Mouse (Mus musculus) testis, postnatal 14 days (tissue): ENCODE data around the gene Acd.

Experiments used
- DNase-seq: peaks from one replicate; pipeline ENCODE4 v3.0.0; 2021; ENCODE audit warnings: low spot score

Gene Acd

DNA sequence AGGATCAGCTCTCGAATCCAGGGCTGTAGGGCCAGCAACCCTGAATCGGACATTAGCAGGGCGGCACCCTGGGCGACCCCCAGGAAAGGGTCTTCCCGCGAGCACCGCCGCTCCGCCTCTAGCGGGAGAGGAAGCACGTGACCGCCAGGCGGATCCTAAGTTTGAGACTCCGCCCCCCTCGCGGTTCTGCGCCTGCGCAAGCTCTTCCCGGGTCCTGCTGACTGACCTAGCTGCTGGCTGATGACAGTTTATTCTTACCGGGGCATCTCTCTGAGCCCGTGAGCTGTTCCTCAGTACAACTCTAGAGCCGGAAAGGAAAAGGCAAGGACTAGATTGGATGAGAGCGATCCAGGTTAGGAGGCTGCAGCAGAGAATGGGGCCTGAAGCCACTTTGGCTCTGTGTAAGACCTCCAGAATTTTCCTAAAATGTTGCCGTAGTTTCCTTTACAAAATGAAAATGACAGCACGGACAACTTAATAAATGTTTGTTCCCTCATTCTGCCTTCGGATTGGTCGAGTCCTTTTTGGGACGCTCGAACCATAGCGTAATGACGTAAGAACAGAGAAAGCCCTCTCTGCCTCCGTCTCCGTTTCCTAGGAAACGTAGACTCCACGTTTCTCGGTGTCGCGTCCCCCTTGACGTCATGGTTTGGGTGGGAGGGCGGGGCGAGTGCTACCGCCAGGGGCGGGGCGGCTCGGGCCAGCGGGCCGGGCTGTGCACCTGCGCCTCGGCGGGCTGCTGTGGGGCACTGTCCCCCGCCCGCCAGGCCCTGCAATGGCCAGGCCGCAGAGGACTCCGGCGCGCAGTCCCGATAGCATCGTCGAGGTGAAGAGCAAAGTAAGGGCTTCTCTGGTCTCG, at the start of gene Acd, which contains the start of gene Pard6a:
Gene Acd, minus strand, starts transcription at position 137 of the 859 bp plus-strand sequence.
Gene Pard6a, plus strand, starts transcription at position 183 of the 859 bp plus-strand sequence.
- DNase-seq = peak; percentile 94

DNA sequence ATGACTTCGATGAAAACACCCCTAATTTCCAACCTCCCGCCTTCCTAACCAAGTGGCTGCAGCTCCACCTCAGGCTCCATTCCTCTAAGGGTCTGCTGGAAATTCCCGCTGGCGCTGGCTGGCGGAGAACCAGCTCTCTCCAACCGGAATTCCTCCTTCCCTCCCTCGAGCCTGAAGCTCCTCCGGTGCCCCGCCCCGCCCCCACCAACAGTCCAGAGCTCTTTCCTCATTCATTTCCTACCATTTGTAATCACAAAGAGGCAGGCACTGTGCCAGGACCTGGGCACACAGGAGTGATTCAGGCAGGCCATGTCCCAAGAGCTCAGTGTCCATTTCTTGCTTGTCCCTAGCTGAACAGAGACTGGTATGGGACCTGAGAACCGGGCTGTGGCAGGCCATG, 49.7 kb upstream of the Acd start:
- peak; percentile 60 for DNase-seq

- DNase-seq = no peak
These were observed 42.4 kb upstream of the Acd start for GRCm38 (mm10) chr8:105743301-105743700.

GRCm38 (mm10) chr8:105739216-105739615, 38.3 kb upstream of the Acd start:
- no peak for DNase-seq

- DNase-seq = no peak
These were observed 31.3 kb upstream of the Acd start for GRCm38 (mm10) chr8:105732186-105732585.

DNA sequence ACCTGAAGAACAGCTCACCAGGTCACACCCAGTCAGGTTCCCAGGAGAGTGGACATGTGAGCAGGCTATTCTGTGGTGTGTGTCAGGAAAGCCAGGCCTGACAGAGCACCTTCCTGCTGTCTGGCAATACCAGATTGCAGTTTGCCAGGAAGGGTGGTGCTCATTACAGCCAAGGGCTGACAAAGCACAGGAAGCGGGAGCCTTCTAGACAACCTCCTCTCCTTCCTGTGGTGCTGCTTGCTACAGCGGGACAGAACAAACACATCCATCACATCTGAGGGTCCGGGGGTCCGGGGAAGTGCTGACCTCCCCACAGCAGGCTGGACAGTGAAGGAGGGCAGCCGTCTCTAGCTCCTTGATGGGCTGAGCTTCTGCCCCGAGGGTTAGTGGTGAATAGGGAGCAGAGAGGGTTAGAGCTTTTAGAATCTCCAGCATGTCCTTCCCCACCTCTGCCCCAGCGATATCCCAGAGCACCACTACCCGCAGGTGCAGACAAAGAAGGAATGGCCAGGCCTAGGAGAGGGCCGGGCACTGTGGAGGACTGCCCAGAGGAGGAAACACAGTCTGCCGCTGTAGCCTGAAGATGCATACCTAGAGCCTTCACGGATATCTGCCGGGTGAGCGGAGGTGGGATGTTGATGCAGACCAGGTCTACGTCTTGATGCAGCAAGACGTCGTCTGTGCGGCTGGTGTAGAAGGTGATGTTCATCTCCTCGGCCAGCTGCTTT, 26.7 kb upstream of the Acd start:
- DNase-seq = no peak

- no peak for DNase-seq
These were observed 24.8 kb upstream of the Acd start for GRCm38 (mm10) chr8:105725726-105726125.

GRCm38 (mm10) chr8:105722861-105723260, 22.0 kb upstream of the Acd start:
- no peak for DNase-seq

DNA sequence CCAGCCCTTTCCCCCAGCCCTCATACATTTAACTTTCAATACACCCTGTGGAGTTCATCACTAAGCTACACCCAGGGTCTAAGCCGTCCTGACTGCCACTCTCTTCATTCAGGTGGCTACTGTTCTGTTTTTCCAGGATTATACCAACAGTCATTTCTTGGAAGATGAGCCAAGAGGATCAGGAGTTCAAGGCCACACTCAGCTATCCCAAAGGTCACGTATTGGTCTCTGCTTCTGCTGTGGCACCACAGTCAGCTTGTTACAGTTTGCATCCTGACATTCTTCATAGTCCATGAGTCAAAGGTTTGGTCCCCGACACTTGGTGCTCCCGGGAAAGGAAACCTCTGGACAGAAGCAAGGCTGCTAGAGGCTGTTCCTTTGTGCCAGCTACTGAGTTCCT, 18.7 kb upstream of the Acd start:
- no peak for DNase-seq

GRCm38 (mm10) chr8:105716302-105716945, 15.5 kb upstream of the Acd start:
- no peak for DNase-seq

DNA sequence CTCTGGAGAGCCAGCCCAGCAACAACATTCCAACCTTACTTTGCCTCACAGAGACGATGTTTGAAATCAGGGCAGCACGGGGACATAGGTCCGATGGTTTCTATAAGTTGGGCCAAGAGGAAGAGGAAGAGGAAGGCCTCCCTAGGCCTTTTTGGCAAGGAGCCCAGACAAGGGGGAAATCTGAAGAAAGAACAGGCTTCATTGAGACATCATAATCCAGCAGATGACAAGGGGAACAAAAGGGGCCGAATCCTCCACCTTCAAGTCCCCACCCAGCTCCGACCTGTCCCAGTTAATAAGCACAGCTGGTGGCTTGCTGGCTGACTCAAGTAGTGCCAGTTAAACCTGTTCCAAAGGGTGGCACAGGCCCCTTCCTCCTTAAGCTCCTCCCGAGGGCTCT, 14.1 kb upstream of the Acd start:
- no peak for DNase-seq

GRCm38 (mm10) chr8:105714139-105714538, 13.2 kb upstream of the Acd start:
- DNase-seq = peak; percentile 81

GRCm38 (mm10) chr8:105712286-105712685, 11.4 kb upstream of the Acd start:
- no peak for DNase-seq

GRCm38 (mm10) chr8:105709317-105709716, 8.4 kb upstream of the Acd start:
- no peak for DNase-seq

GRCm38 (mm10) chr8:105708675-105709074, 7.8 kb upstream of the Acd start:
- DNase-seq = no peak

DNA sequence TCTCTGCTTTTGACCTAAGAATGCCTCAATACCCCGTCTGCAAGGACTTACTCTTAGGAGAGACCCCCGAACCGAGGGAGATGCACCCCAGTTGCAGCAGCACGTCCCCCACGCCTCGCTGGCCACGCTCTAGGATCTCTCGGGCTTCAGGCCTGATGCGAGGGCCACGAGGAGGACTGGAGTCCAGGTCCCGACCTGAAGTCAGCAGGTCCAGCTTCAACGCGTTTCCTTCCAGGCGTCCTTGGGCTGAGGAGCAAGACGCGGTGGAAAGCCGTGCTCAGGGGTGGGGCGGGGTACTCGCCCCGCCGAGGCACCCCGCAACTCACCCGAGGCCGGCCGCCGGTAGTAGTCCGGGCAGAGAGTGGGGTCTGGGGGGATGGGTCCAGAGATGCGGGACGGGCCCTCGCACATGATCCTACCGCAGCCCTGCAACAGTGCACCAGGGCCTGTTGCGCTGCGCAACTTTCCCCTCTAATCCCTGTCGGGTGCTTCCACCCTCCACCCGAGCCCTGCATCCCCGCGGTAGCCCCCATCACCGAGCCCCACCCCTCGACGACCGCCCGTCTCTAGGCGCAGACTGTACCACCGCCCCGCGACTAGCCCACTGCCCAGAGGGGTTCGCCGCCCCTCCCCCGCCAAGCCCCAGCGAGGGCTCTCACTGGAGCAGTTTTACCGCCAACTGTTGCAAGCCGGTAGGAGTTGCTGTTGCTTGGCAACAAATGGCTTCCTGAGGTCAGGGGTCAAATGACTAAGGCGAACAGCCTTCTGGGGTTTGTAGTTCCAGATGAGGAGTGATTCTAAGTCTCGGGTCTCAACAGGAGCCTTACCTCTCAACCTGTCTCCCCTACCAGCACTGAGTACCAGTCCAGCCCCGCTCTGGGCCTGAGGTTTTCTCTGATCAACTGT, 6.8 kb upstream of the Acd start, which contains the start of the genes 4933405L10Rik and Enkd1:
Gene 4933405L10Rik, plus strand, starts transcription at position 158 of the 906 bp plus-strand sequence.
Gene Enkd1, minus strand, starts transcription at position 713 of the 906 bp plus-strand sequence.
- peak; percentile 90 for DNase-seq

GRCm38 (mm10) chr8:105706426-105706825, 5.5 kb upstream of the Acd start:
- no peak for DNase-seq

DNA sequence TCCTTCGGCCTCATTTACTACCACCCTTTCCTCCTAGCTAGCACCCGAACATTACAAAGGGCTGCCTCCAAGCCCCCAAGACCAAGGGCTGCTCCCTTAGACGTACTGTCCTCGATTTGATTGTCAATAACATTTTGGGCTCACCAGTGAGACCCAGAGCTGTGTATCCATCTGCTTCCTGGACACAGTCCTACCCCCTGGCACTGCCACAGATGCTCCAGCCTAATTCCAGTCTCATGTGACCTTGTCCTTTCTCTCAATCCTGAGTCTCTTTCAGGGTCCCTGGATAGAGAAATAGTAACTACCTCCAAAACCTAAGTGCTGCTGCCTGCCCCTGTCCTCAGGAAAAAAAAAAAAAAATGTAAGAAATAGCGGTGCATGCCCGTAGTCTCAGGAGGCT, 4.1 kb upstream of the Acd start:
- DNase-seq = no peak

- DNase-seq = no peak
These were observed 3.4 kb upstream of the Acd start for GRCm38 (mm10) chr8:105704146-105704812.

- no peak for DNase-seq
These were observed 2.0 kb upstream of the Acd start for GRCm38 (mm10) chr8:105702731-105703415.
